Mouse (Mus musculus) CH12.LX (cell line): ENCODE results near the gene Cdk17. TPM values are rescaled to one million over a fixed set of nuclear protein-coding genes. Genes with fewer than 3 reads are reported as not detected.

Experiments used
- DNase-seq: peaks from one replicate; pipeline ENCODE4 v3.0.0-alpha.2; 2013; ENCODE audit errors: extremely low read depth
- H3K27ac ChIP-seq: 2 replicates; pipeline ENCODE4 v1.5.1; 2012; ENCODE audit warnings: low read depth, mild to moderate bottlenecking, control low read depth, moderate library complexity; ENCODE audit not compliant: insufficient read depth
- H3K27me3 ChIP-seq: replicated peaks from 2 replicates; pipeline ENCODE3; 2012; ENCODE audit warnings: inconsistent platforms
- H3K36me3 ChIP-seq, 2 experiments: replicated peaks in 1 of 2; 2 replicates each; pipeline versions ENCODE3 to v1.6.1; 2012; ENCODE audit warnings: inconsistent platforms in 1 of 2, low read length in 1 of 2, mild to moderate bottlenecking in 1 of 2, mixed read lengths in 1 of 2, moderate library complexity in 1 of 2; ENCODE audit not compliant: control insufficient read depth in 1 of 2, insufficient read depth in 1 of 2
- H3K4me1 ChIP-seq, 2 experiments: 2 replicates each; pipeline ENCODE4 v1.6.1; 2012; ENCODE audit warnings: inconsistent platforms in 1 of 2, moderate library complexity in 1 of 2; ENCODE audit not compliant: insufficient read depth in 2 of 2, control insufficient read depth in 1 of 2
- H3K4me2 ChIP-seq: 2 replicates; pipeline ENCODE4 v1.6.1; 2012; ENCODE audit warnings: low read depth, mild to moderate bottlenecking, control low read depth; ENCODE audit not compliant: poor library complexity, insufficient read depth, severe bottlenecking
- H3K4me3 ChIP-seq, 3 experiments: fragments of 150-350 bp in 1 of 3; sonication (generic) in 1 of 3; replicated peaks in 1 of 3; 2 replicates each; pipeline versions ENCODE3 to v1.5.1; 2011 to 2012; ENCODE audit warnings: low read depth in 2 of 3, low read length in 2 of 3, mild to moderate bottlenecking in 2 of 3, moderate library complexity in 2 of 3, control low read depth in 1 of 3, improper control_type of control experiment in 1 of 3, inconsistent platforms in 1 of 3, mixed read lengths in 1 of 3; ENCODE audit not compliant: poor library complexity in 1 of 3
- H3K79me2 ChIP-seq: replicated peaks from 2 replicates; pipeline ENCODE4 v1.6.1; 2012; ENCODE audit warnings: mild to moderate bottlenecking, moderate library complexity; ENCODE audit not compliant: control insufficient read depth, poor library complexity, insufficient read depth, severe bottlenecking; ENCODE audit errors: extremely low read depth
- H3K9ac ChIP-seq: 2 replicates; pipeline ENCODE4 v1.6.1; 2012; ENCODE audit warnings: low read depth, mild to moderate bottlenecking, control low read depth, moderate library complexity; ENCODE audit not compliant: insufficient read depth
- H3K9me3 ChIP-seq: replicated peaks from 2 replicates; pipeline ENCODE3; 2012; ENCODE audit warnings: low read length, inconsistent platforms, mixed read lengths
- BHLHE40 ChIP-seq: IDR thresholded peaks from 2 replicates; pipeline ENCODE4 v1.6.1; 2011; ENCODE audit warnings: mild to moderate bottlenecking, low read depth, low read length, improper control_type of control experiment
- CTCF ChIP-seq, 2 experiments: IDR thresholded peaks in 1 of 2; conservative IDR thresholded peaks in 1 of 2; 2 replicates each; pipeline ENCODE4 v1.5.1; 2011 to 2012; ENCODE audit warnings: low read depth in 2 of 2, low read length in 2 of 2, improper control_type of control experiment in 1 of 2, inconsistent platforms in 1 of 2, mild to moderate bottlenecking in 1 of 2, moderate library complexity in 1 of 2
- E2F4 ChIP-seq: IDR thresholded peaks from 2 replicates; pipeline ENCODE4 v1.6.1; 2011; ENCODE audit warnings: low read depth, low read length, improper control_type of control experiment; ENCODE audit not compliant: insufficient replicate concordance
- ELF1 ChIP-seq: IDR thresholded peaks from 2 replicates; pipeline ENCODE4 v1.6.1; 2014; ENCODE audit warnings: low read depth, mild to moderate bottlenecking, inconsistent platforms, low read length, improper control_type of control experiment
- EP300 ChIP-seq: IDR thresholded peaks from 2 replicates; pipeline ENCODE4 v1.6.1; 2011; ENCODE audit warnings: low read length, improper control_type of control experiment
- ETS1 ChIP-seq: conservative IDR thresholded peaks from 2 replicates; pipeline ENCODE4 v1.6.1; 2012; ENCODE audit warnings: low read depth, mild to moderate bottlenecking, inconsistent platforms, low read length, improper control_type of control experiment, moderate library complexity
- GABPA ChIP-seq: IDR thresholded peaks from 2 replicates; pipeline ENCODE4 v1.6.1; 2012; ENCODE audit warnings: low read depth, low read length, improper control_type of control experiment, inconsistent platforms; ENCODE audit not compliant: insufficient replicate concordance
- HCFC1 ChIP-seq: IDR thresholded peaks from 2 replicates; pipeline ENCODE4 v1.6.1; 2012; ENCODE audit warnings: low read depth, mild to moderate bottlenecking, inconsistent platforms, low read length, improper control_type of control experiment
- MEF2A ChIP-seq: IDR thresholded peaks from 2 replicates; pipeline ENCODE4 v1.6.1; 2014; ENCODE audit warnings: low read depth, mild to moderate bottlenecking, inconsistent platforms, low read length, improper control_type of control experiment, borderline replicate concordance
- PAX5 ChIP-seq: IDR thresholded peaks from 2 replicates; pipeline ENCODE4 v1.6.1; 2012; ENCODE audit warnings: low read length, inconsistent platforms, mixed read lengths
- POLR2A ChIP-seq: IDR thresholded peaks from 2 replicates; pipeline ENCODE4 v1.6.1; 2011; ENCODE audit warnings: low read depth, mild to moderate bottlenecking, improper control_type of control experiment, low read length
- SMC3 ChIP-seq: IDR thresholded peaks from 2 replicates; pipeline ENCODE4 v1.6.1; 2011; ENCODE audit warnings: low read depth, low read length, improper control_type of control experiment
- TBP ChIP-seq: conservative IDR thresholded peaks from 2 replicates; pipeline ENCODE4 v1.6.1; 2011; ENCODE audit warnings: low read depth, low read length, improper control_type of control experiment
- TCF12 ChIP-seq: IDR thresholded peaks from 2 replicates; pipeline ENCODE4 v1.6.1; 2014; ENCODE audit warnings: low read depth, mild to moderate bottlenecking, inconsistent platforms, low read length, improper control_type of control experiment
- UBTF ChIP-seq: IDR thresholded peaks from 2 replicates; pipeline ENCODE4 v1.6.1; 2012; ENCODE audit warnings: low read depth, mild to moderate bottlenecking, inconsistent platforms, low read length, improper control_type of control experiment, moderate library complexity
- ZNF384 ChIP-seq: IDR thresholded peaks from 2 replicates; pipeline ENCODE4 v1.6.1; 2012; ENCODE audit warnings: low read depth, low read length, improper control_type of control experiment, inconsistent platforms
- dilution Hi-C: fragments of 300-500 bp; cut with MboI; formaldehyde crosslinking; loops from 2 replicates; pipeline ENCODE4 v1.14.3; 2020; ENCODE audit warnings: low sequenced_read_pairs; ENCODE audit not compliant: extremely low pct_unique_long_range_greater_than_20kb, extremely low pct_ligation_motif_present
- in situ Hi-C: fragments of 300-500 bp; cut with MboI; formaldehyde crosslinking; loops from 3 replicates; pipeline ENCODE4 v1.14.3; 2019; ENCODE audit warnings: low sequenced_read_pairs, low pct_ligation_motif_present, low pct_unique_long_range_greater_than_20kb, mixed read lengths
- polyA plus RNA-seq: library from polyadenylated mRNA; unstranded; fragments of >175 nt; gene quantifications from 2 replicates; pipeline ENCODE4 v1.2.1, GENCODE M21; 2012; ENCODE audit warnings: low read depth; ENCODE audit not compliant: insufficient read length
- total RNA-seq, 2 experiments: library from RNA; depleted of rRNA; stranded (reverse); fragments of 300-350 nt in 1 of 2; fragments of >200 nt in 1 of 2; gene quantifications; 2 replicates each; pipeline ENCODE4 v1.2.3; 2012 to 2014

The Cdk17 gene
- total and polyA plus RNA-seq, 3 experiments, result 23.4 to 51.3 (median 28.5) TPM

DNA sequence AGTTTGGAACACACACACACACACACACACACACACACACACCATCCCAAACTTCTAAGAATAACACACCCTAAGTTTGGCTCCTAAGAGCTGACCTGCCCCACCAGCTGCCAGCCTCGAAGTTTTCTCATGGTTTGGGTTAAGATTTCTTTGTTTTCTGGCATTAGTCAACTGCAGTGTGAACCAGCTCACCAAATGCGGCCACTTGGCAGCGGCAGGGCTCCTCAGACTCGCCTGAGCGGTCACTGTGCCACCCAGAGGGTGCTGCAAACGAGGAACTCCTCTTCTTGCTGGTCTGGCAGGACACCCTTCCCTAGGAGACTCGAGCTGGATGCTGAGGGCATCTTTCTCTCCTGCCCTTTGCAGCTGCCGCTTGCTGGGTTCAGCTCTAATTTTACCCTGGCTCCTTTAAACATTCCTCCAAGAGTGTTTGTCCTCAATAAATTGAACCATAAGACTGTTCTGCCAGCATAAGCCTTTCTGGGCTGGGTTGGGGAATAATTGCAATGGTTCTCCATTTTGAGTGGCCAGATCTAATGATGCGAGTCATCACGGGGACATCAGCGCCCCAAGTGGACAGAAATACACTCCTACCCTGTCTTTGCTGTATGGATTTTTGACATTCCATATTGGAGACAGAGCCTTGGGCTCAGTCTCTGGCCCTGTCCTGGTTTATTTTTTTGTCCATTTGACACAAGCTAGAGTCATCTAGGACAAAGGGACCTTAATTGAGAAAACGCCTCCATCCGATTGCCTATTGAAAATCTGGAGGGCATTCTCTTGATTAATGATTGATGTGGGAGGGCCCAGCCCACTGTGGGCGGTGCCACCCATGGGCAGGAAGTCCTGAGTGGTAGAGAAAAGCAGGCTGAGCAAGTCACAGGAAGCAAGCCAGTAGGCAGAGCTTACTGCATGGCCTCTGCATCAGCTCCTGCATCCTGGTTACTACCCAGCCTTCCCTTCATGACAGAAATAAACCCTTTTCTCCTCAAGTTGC, 112.6 kb downstream of the Cdk17 start:
- Histone ChIP-seq H3K79me2 (peaks cover 7% of the 10 kb centered on the region), H3K4me1 (peaks cover 39 to 79% of the 10 kb centered on the region in 2 experiments), H3K36me3 (peaks cover 25 to 56% of the 10 kb centered on the region in 2 experiments), H3K27ac (peak overlapping the region; percentile 81), H3K4me2 (peak overlapping the region; percentile 32), H3K9me3 (no peaks in the 10 kb centered on the region), H3K4me3 (no peak overlapping the region), H3K27me3 (no peaks in the 10 kb centered on the region), H3K9ac (no peak overlapping the region)
- TF ChIP-seq TCF12 (peak; percentile 19; the same call in 1 of the 2 replicates), E2F4 (no peak), POLR2A (peak; percentile 44), CTCF (conservative IDR thresholded peaks at IDR 0.05 in 1 of 2, IDR thresholded peaks at IDR 0.05 in 1 of 2; ENCODE audit: low read depth in 2 of 2, low read length in 2 of 2) (peak; percentile 28 to 44; a peak in 3 of 4 replicates), BHLHE40 (no peak), ELF1 (peak; percentile 57), MEF2A (no peak), SMC3 (no peak)
- dilution Hi-C loops (no loop called here), in situ Hi-C loops (no loop called here)
- peak; percentile 63 for DNase-seq

DNA sequence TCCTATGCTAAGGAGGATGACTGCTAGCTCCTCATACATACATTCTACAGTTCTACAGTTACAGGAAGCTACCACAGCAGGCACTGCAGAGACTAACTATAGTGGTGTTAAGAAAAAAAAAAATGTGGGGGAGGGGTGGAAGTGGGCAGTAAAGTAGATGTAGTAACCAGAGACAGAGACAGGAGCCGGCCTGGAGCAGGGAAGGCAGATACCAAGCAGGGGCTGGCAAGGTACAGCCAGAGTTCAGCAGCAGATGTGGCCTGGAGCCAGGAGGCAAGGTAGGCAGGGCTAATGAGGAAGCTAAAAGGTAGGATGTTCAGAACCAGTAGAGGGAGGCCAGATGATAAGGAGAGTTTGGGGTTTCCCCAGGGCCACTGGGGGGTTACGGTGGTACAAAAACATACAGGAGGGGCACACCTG, 113.6 kb downstream of the Cdk17 start:
- Histone ChIP-seq H3K27ac (peak overlapping the region; percentile 97), H3K4me2 (peak overlapping the region; percentile 77), H3K9me3 (no peaks in the 10 kb centered on the region), H3K9ac (no peak overlapping the region), H3K36me3 (peaks cover 28 to 56% of the 10 kb centered on the region in 2 experiments), H3K4me1 (peaks cover 39 to 84% of the 10 kb centered on the region in 2 experiments)
- DNase-seq, result peak; percentile 70
- dilution Hi-C loops, result no loop called here
- TF ChIP-seq HCFC1 (no peak), TBP (0 out of 2 replicates have a peak, but pooled peaks have one; percentile 27), ZNF384 (peak; percentile 92), ETS1 (peak; percentile 35; the same call in 1 of the 2 replicates), ELF1 (0 out of 2 replicates have a peak, but pooled peaks have one; percentile 10), MEF2A (0 out of 2 replicates have a peak, but pooled peaks have one; percentile 29), SMC3 (no peak), PAX5 (no peak), BHLHE40 (no peak), GABPA (no peak), EP300 (0 out of 2 replicates have a peak, but pooled peaks have one; percentile 45), TCF12 (peak; percentile 52; the same call in 1 of the 2 replicates), UBTF (0 out of 2 replicates have a peak, but pooled peaks have one; percentile 17)
- TF ChIP-seq, all 38 proteins: peak for 8
- no peaks in the 10 kb centered on the region for H3K27me3 ChIP-seq
- H3K79me2 ChIP-seq, result peaks cover 7% of the 10 kb centered on the region
- H3K4me3 ChIP-seq, result no peak overlapping the region
- in situ Hi-C loops, result no loop called here
